Mouse (Mus musculus) hindbrain, embryonic 15.5 days (tissue): ENCODE measurements around the gene Arhgap5. TPM values are rescaled to one million over a fixed set of nuclear protein-coding genes. Genes with fewer than 3 reads are reported as not detected.

Experiments used
- ATAC-seq: fragments of 200-750 bp; cut with Nextera tagmentation; 2 replicates; pipeline ENCODE4 v1.8.0; 2017; ENCODE audit warnings: low read depth, moderate number of reproducible peaks, moderate TSS enrichment; ENCODE audit not compliant: low FRiP score
- H3K27ac ChIP-seq: fragments of 300-500 bp; sonication (generic); replicated peaks from 2 replicates; pipeline ENCODE4 v1.5.1; 2015; ENCODE audit warnings: mild to moderate bottlenecking, inconsistent platforms
- H3K27me3 ChIP-seq: fragments of 300-500 bp; sonication (generic); 2 replicates; pipeline ENCODE4 v1.6.1; 2015; ENCODE audit warnings: control low read depth, inconsistent platforms
- H3K36me3 ChIP-seq: fragments of 300-500 bp; sonication (generic); 2 replicates; pipeline ENCODE4 v1.6.1; 2015; ENCODE audit warnings: control low read depth, inconsistent platforms
- H3K4me1 ChIP-seq: fragments of 300-500 bp; sonication (generic); replicated peaks from 2 replicates; pipeline ENCODE4 v1.6.1; 2015; ENCODE audit warnings: control low read depth, inconsistent platforms
- H3K4me2 ChIP-seq: fragments of 300-500 bp; sonication (generic); 2 replicates; pipeline ENCODE4 v1.6.1; 2015; ENCODE audit warnings: moderate library complexity, mild to moderate bottlenecking, inconsistent platforms
- H3K4me3 ChIP-seq: fragments of 300-500 bp; sonication (generic); 2 replicates; pipeline ENCODE4 v1.5.1; 2015; ENCODE audit warnings: mild to moderate bottlenecking, inconsistent platforms
- H3K9ac ChIP-seq: fragments of 300-500 bp; sonication (generic); 2 replicates; pipeline ENCODE4 v1.6.1; 2015; ENCODE audit warnings: inconsistent platforms
- H3K9me3 ChIP-seq: fragments of 300-500 bp; sonication (generic); 2 replicates; pipeline ENCODE4 v1.6.1; 2016; ENCODE audit warnings: control low read depth, inconsistent platforms
- WGBS: fragments of 180-500 bp; shearing (Covaris S2); methylation state at CpG from one replicate; pipeline ENCODE4 v1.1.7; 2015; 5-methylcytosine and 5-hydroxymethylcytosine counted together
- polyA plus RNA-seq: library from polyadenylated mRNA; unstranded; fragments of >200 nt; fragmentation: Nextera tagmentation; extraction: Ambion mirVana; gene quantifications from 2 replicates; pipeline ENCODE4 v1.2.1, GENCODE M21; 2015

Gene Arhgap5
- polyA plus RNA-seq, 1 experiment from 2014 or later, result 30.9 TPM

DNA sequence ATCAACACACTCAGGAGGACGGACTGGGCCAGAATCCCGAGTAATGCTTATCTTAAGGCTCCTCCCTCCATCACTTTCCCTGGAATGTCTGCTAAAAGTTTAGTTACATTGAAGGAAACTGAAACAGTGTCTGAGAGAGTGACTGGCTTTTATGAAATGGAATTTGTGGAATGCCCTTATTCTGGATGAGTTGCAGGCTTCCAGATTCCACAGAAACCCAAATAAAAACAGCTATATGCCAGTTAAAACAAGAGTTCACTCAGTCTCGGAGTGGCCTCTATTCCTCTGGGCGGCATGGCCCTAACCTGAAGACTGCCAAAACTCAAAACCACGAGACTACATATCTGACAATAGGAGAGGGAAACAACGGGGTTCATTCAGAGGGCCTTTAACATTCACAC lies 10.5 kb upstream of the Arhgap5 start:
- Histone ChIP-seq H3K36me3 (no peaks in the 10 kb centered on the region), H3K27ac (no peak overlapping the region), H3K4me2 (no peak overlapping the region), H3K9me3 (no peaks in the 10 kb centered on the region), H3K27me3 (no peaks in the 10 kb centered on the region), H3K9ac (no peak overlapping the region), H3K4me3 (no peak overlapping the region), H3K4me1 (peaks cover 6% of the 10 kb centered on the region)
- WGBS, result 67% methylated on average over 6 of the region's 6 CpGs
- no peak for ATAC-seq

GRCm38 (mm10) chr12:52497209-52497608 lies 6.6 kb upstream of the Arhgap5 start:
- Histone ChIP-seq H3K4me3 (no peak overlapping the region), H3K9ac (no peak overlapping the region), H3K27me3 (no peaks in the 10 kb centered on the region)

DNA sequence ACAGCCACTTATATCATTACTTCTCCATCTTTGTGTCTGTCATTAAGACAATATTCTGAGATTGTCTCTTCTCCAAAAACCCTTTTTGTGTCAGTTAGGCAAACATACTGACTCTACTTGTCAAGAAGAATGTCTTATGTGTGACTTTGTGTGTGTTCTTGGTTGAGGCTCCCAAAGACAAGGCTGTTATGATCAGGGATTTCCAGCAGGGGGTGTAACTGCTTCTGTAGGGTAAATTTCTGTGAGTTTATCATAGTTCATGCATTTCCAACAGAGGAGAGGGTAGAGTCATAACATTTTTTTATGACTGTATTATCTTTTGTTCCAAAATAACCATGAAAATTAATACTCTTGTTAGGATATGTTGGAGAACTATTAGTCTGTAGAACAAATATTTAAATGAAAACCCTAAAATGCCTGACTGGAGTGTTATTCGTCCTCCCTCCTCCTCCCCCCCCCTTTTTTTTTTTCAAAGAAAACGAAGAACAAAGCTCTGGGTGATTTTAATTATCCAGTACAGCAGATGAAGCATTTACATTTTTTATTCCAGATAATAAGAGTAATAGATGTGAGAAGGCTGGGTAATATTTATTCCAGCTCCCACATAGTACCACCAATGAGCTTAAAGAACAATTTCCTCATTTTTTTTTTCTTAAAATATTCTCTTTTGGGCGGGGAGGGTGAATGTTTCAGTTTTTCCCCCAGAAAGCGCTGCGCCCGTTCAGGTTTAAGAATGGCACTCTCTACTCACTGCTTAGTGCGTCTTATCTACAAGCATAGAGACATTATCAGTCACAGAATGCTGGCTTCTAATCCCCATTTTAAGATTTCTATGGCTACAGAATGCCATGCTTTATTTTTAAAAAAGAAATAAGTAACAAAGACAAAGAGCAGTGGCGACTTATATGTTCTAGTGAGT lies 2.6 kb upstream of the Arhgap5 start:
- Histone ChIP-seq H3K4me3 (no peak overlapping the region), H3K36me3 (no peaks in the 10 kb centered on the region), H3K9ac (no peak overlapping the region), H3K4me1 (peaks cover 21% of the 10 kb centered on the region), H3K27me3 (no peaks in the 10 kb centered on the region), H3K4me2 (no peak overlapping the region), H3K27ac (no peak overlapping the region), H3K9me3 (no peaks in the 10 kb centered on the region)
- 80% methylated on average over 8 of the region's 8 CpGs for WGBS
- no peak for ATAC-seq

More at GRCm38 (mm10) chr12:52497209-52497608, 6.6 kb upstream of the Arhgap5 start:
- Histone ChIP-seq H3K4me2 (no peak overlapping the region), H3K36me3 (no peaks in the 10 kb centered on the region), H3K27ac (no peak overlapping the region), H3K4me1 (peaks cover 1% of the 10 kb centered on the region), H3K9me3 (no peaks in the 10 kb centered on the region)
- ATAC-seq, result no peak
- WGBS, result 84% methylated on average over 3 of the region's 3 CpGs

GRCm38 (mm10) chr12:52502161-52502560 lies 1.6 kb upstream of the Arhgap5 start:
- Histone ChIP-seq H3K27me3 (no peaks in the 10 kb centered on the region), H3K36me3 (no peaks in the 10 kb centered on the region), H3K9me3 (no peaks in the 10 kb centered on the region), H3K4me3 (no peak overlapping the region), H3K27ac (no peak overlapping the region), H3K9ac (0 out of 2 replicates have a peak overlapping the region, but pooled peaks have one; percentile 52), H3K4me1 (peaks cover 25% of the 10 kb centered on the region), H3K4me2 (no peak overlapping the region)
- WGBS, result 74% methylated on average over 3 of the region's 3 CpGs
- no peak for ATAC-seq

DNA sequence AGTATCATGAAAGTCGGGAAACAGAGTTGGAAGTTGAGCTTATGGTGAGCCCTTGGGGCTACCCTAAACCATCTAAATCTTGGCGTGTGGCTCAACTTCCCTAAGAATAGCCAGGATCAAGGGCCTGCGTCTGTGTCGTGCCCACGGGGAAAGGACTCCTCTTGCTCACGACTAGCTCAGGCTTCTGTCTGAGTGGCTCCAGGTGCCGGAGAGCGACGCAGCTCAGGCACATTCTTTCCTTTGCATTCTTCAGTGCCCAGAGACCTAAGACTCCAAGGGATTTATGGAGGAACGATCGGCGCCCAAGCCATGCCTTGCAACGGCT lies 679 bp upstream of the Arhgap5 start:
- Histone ChIP-seq H3K4me2 (peak overlapping the region; percentile 74), H3K27ac (peak overlapping the region; percentile 100), H3K4me1 (peaks cover 25% of the 10 kb centered on the region), H3K36me3 (no peaks in the 10 kb centered on the region), H3K27me3 (no peaks in the 10 kb centered on the region), H3K4me3 (peak overlapping the region; percentile 99), H3K9ac (peak overlapping the region; percentile 52), H3K9me3 (no peaks in the 10 kb centered on the region)
- under 1% methylated on average over 13 of the region's 13 CpGs for WGBS
- ATAC-seq, result peak; percentile 66

DNA sequence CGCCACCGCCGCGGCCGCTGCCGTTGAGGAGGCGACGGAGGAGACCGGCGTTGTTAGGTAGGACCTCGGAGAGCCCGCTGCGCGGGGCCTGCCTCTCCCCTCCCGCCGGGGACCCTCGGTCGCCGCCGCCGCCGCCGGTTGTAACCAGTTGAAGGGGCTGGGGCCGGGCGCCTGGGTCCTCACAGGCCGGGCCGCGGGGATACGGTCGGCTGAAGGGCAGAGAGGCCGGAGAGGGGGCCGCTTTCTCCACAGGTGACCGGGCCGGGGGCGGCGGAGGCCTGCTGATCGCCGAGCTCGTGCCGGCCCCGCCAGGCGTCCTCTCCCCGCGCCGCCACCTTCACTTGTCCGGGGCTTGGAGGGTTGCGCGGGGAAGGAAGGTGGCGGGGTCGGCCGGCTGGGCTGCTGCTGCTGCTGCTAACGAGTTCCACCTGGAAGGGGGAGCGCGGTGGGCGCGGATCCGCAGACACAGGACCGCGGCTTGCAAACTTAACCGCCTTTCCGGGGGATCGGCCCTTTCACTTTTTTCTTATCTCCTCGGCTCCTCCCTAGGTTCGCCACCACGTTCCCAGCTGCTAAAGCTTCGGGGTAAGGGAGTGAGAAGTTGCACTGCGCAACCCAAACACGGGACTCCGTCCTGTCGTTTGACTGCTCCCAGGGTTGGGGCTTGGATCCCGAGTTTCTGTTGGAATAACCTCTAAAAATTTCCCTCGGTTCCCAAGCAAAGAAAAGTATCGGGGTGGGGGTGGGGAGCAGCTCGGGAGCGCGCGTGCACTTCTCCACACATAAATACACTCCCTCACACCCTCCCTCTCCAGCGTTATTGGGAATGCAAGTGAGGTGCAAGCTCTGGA lies 784 bp downstream of the Arhgap5 start:
- Histone ChIP-seq H3K4me2 (peak overlapping the region; percentile 74), H3K27me3 (no peaks in the 10 kb centered on the region), H3K27ac (peak overlapping the region; percentile 100), H3K4me1 (peaks cover 25% of the 10 kb centered on the region), H3K9ac (peak overlapping the region; percentile 98), H3K4me3 (peak overlapping the region; percentile 99), H3K9me3 (no peaks in the 10 kb centered on the region), H3K36me3 (no peaks in the 10 kb centered on the region)
- under 1% methylated on average over 62 of the region's 78 CpGs for WGBS
- peak; percentile 24 for ATAC-seq

GRCm38 (mm10) chr12:52524699-52525098 lies 20.9 kb downstream of the Arhgap5 start:
- no peaks in the 10 kb centered on the region; the same call in 1 of the 2 replicates for H3K36me3 ChIP-seq
- H3K27ac ChIP-seq, result no peak overlapping the region
- H3K27me3 ChIP-seq, result no peaks in the 10 kb centered on the region
- ATAC-seq, result no peak
- 91% methylated on average over 2 of the region's 2 CpGs for WGBS
- H3K9me3 ChIP-seq, result no peaks in the 10 kb centered on the region
- no peak overlapping the region for H3K9ac ChIP-seq
- H3K4me1 ChIP-seq, result no peaks in the 10 kb centered on the region
- H3K4me3 ChIP-seq, result no peak overlapping the region
- no peak overlapping the region for H3K4me2 ChIP-seq

DNA sequence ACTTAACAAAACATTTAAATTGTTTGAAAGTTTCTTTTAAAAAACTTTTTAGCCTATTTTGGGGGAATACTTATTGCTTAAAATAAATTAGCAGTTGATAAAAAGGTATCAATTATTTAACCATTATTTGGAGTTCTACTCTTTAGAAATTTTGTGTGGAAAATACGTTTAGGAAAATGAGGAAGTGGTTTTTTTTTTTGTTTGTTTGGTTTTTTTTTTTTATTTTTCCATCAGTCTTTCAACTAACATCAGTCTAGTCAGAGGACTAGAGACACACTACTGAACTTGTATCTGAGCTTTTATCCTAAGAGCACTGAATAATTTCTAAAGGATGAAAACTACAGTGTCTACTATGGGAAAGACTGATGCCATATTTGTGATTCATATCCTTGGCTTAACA lies 21.7 kb downstream of the Arhgap5 start:
- no peaks in the 10 kb centered on the region for H3K9me3 ChIP-seq
- H3K27ac ChIP-seq, result no peak overlapping the region
- 96% methylated on average over 1 of the region's 1 CpGs for WGBS
- no peaks in the 10 kb centered on the region for H3K4me1 ChIP-seq
- no peaks in the 10 kb centered on the region for H3K27me3 ChIP-seq
- no peak for ATAC-seq
- H3K9ac ChIP-seq, result no peak overlapping the region
- no peaks in the 10 kb centered on the region for H3K36me3 ChIP-seq
- no peak overlapping the region for H3K4me2 ChIP-seq
- no peak overlapping the region for H3K4me3 ChIP-seq

- no peaks in the 10 kb centered on the region for H3K9me3 ChIP-seq
- H3K4me2 ChIP-seq, result no peak overlapping the region
- 92% methylated on average over 3 of the region's 3 CpGs for WGBS
- H3K36me3 ChIP-seq, result no peaks in the 10 kb centered on the region
- H3K9ac ChIP-seq, result no peak overlapping the region
- H3K27ac ChIP-seq, result no peak overlapping the region
- H3K4me1 ChIP-seq, result no peaks in the 10 kb centered on the region
- no peak for ATAC-seq
- H3K27me3 ChIP-seq, result no peaks in the 10 kb centered on the region
- H3K4me3 ChIP-seq, result no peak overlapping the region
Observed at GRCm38 (mm10) chr12:52529740-52530139, 26.0 kb downstream of the Arhgap5 start.

GRCm38 (mm10) chr12:52541294-52541693 lies 37.5 kb downstream of the Arhgap5 start:
- H3K36me3 ChIP-seq, result no peaks in the 10 kb centered on the region
- no peaks in the 10 kb centered on the region for H3K4me1 ChIP-seq
- WGBS, result 89% methylated on average over 4 of the region's 4 CpGs

DNA sequence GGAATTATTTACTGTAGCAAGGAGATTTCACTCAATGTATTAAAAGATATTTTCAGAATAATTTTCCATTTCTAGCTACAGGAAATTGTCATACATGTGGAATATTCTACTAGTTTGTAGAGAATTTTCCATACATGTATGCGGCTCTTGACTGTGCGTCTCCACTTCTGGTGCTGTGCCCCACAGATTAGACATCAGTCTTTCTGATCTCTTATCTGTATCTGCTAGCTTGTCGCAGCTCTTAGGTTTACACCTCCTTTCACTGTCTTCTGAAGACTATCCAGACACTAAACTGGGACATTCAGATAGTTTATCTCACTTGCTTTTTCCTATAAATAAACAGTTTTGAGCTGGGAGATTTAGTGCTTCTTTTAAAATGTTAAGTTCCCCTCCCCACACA lies 40.8 kb downstream of the Arhgap5 start:
- Histone ChIP-seq H3K9me3 (no peaks in the 10 kb centered on the region), H3K27ac (no peak overlapping the region), H3K36me3 (no peaks in the 10 kb centered on the region), H3K27me3 (no peaks in the 10 kb centered on the region), H3K4me1 (no peaks in the 10 kb centered on the region), H3K4me2 (no peak overlapping the region), H3K4me3 (no peak overlapping the region), H3K9ac (no peak overlapping the region)
- no peak for ATAC-seq
- WGBS, result 92% methylated on average over 3 of the region's 3 CpGs

More at GRCm38 (mm10) chr12:52541294-52541693, 37.5 kb downstream of the Arhgap5 start:
- Histone ChIP-seq H3K4me3 (no peak overlapping the region), H3K27ac (no peak overlapping the region), H3K9ac (no peak overlapping the region), H3K4me2 (no peak overlapping the region), H3K9me3 (no peaks in the 10 kb centered on the region), H3K27me3 (no peaks in the 10 kb centered on the region)
- no peak for ATAC-seq

DNA sequence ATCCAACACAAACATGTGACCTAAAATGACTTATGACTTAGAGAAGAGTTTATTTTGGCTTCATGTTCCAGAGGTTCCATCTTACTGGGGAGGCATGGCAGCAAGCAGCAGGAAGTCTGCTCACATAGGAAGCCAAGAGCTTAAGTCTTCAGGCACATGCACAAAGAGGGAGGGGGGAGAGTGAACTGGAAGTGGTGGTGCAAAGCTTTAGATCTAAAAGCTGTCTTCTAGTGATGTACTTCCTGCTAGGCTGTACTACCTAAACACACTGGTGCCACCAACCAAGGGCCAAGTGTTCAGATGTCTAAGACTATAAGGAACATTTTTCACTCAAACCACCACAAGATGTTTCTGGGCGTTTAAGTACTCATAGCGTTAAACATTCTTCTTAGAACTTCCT lies 48.3 kb downstream of the Arhgap5 start:
- Histone ChIP-seq H3K4me2 (no peak overlapping the region), H3K9ac (no peak overlapping the region), H3K4me3 (no peak overlapping the region), H3K27me3 (no peaks in the 10 kb centered on the region), H3K9me3 (no peaks in the 10 kb centered on the region), H3K4me1 (no peaks in the 10 kb centered on the region), H3K36me3 (no peaks in the 10 kb centered on the region), H3K27ac (no peak overlapping the region)
- no peak for ATAC-seq
- 93% methylated on average over 2 of the region's 2 CpGs for WGBS
